Mouse (Mus musculus) ES-Bruce4 (cell line): ENCODE results near the gene Cry2.

ENCODE experiments used
- CTCF ChIP-seq: IDR thresholded peaks from one replicate; pipeline ENCODE4 v1.8.1; 2011; ENCODE audit warnings: low read depth, low read length
- EP300 ChIP-seq: IDR thresholded peaks from 2 replicates; pipeline ENCODE4 v1.6.1; 2011; ENCODE audit warnings: low read depth, low read length; ENCODE audit not compliant: insufficient read depth
- POLR2A ChIP-seq: IDR thresholded peaks from one replicate; pipeline ENCODE4 v1.8.1; 2011; ENCODE audit warnings: low read length; ENCODE audit not compliant: insufficient read depth

DNA sequence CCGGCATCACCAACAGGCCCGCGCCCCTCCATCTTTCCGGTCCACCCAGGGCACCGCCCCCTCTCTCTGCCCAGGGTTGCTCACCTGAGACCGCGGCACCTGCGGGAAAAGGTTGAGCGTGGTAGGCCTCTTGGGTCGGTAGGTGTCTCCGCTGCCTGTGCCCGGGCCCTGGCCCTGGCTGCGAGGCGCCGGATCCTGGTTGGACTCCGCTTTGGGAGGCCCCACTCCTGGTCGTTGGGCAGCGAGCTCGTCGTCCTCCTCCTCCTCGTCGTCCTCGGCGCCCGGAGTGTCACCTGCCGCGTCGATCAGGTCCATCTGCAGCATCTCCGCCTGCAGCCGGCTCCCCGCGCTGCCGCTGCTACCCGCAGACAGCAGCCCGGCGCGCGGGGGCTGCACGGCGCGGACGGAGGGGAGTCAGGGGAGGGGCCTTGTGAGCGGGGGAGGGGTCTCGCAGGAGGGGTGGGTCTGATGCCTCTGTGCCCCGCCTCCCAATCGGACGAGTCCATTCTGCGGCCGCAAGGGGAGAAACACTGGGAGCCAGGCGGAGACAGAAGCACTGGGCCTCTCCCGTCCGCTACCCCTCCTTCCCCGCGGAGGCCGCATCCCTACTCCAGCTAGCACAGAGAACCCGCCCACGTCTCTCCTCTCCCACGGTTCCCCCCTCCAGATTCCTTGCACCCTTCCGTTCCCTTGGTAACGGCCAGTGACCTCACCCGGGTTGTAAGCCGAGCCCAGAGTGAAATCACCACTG is 44.8 kb downstream of the Cry2 start:
- TF ChIP-seq EP300 (no peak), CTCF (no peak), POLR2A (no peak)
